Comparison of ENCODE assay signal across 8 mouse cellular contexts in genomic region chr5:31095711-31096480, GRCm38 (mm10). TPM values are rescaled to one million over a fixed set of nuclear protein-coding genes. Genes with fewer than 3 reads are reported as not detected.
A peak's percentile ranks its signal among the peaks of the same experiment; 100 is the strongest.
DNase-seq lines count a peak whose midpoint lies in the region; ATAC-seq and TF ChIP-seq lines count a peak whose summit lies in the region.
"Had no signal": no experiment of that assay in that cellular context is flagged by ENCODE, and none has a peak within 500 bp of the region (broad histone marks: within the 10 kb centered on the region; RNA-seq: fewer than 3 reads in every experiment).

No protein-coding gene starts in this region.

- WGBS in midbrain, embryonic 10.5 days = 27% methylated on average over 11 of the region's 11 CpGs
- 18% methylated on average over 11 of the region's 11 CpGs for WGBS in midbrain, embryonic 16.5 days
- 23% methylated on average over 11 of the region's 11 CpGs for WGBS in forebrain, embryonic 12.5 days
- 34% methylated on average over 11 of the region's 11 CpGs for WGBS in intestine, postnatal 0 days
- 33% methylated on average over 11 of the region's 11 CpGs for WGBS in small intestine, adult 2 months

- H3K9ac ChIP-seq in midbrain, embryonic 16.5 days (ENCODE audit: low read depth, low read length) = no peak overlapping the region
- H3K9ac ChIP-seq in forebrain, embryonic 12.5 days = no peak overlapping the region
- H3K9ac ChIP-seq in intestine, postnatal 0 days (ENCODE audit: low read depth, low read length) = no peak overlapping the region

- peak overlapping the region; percentile 40 for H3K4me3 ChIP-seq in midbrain, embryonic 10.5 days
- H3K4me3 ChIP-seq in midbrain, embryonic 16.5 days (ENCODE audit: low read depth, low read length) = no peak overlapping the region
- H3K4me3 ChIP-seq in forebrain, embryonic 12.5 days (replicated peaks) = peak overlapping the region; percentile 27; the same call in 1 of the 2 replicates
- peak overlapping the region; percentile 47 for H3K4me3 ChIP-seq in intestine, postnatal 0 days (ENCODE audit: low read depth, low read length)
- H3K4me3 ChIP-seq in small intestine, adult 2 months (ENCODE audit: low read depth, low read length) = peak overlapping the region; percentile 47

- no peaks in the 10 kb centered on the region for H3K36me3 ChIP-seq in midbrain, embryonic 10.5 days
- H3K36me3 ChIP-seq in midbrain, embryonic 16.5 days (ENCODE audit: control insufficient read depth, insufficient read depth, low read length) = no peaks in the 10 kb centered on the region
- H3K36me3 ChIP-seq in forebrain, embryonic 12.5 days (replicated peaks) = no peaks in the 10 kb centered on the region
- H3K36me3 ChIP-seq in intestine, postnatal 0 days (ENCODE audit: control insufficient read depth, insufficient read depth) = no peaks in the 10 kb centered on the region
- H3K36me3 ChIP-seq in small intestine, adult 2 months (ENCODE audit: control insufficient read depth, insufficient read depth, low read length) = no peaks in the 10 kb centered on the region

- H3K4me1 ChIP-seq in midbrain, embryonic 10.5 days = peaks cover 40% of the 10 kb centered on the region
- H3K4me1 ChIP-seq in midbrain, embryonic 16.5 days (ENCODE audit: control insufficient read depth, insufficient read depth, low read length) = peaks cover 29% of the 10 kb centered on the region
- H3K4me1 ChIP-seq in forebrain, embryonic 12.5 days = peaks cover 35% of the 10 kb centered on the region
- peaks cover 3% of the 10 kb centered on the region; the same call in 1 of the 2 replicates for H3K4me1 ChIP-seq in intestine, postnatal 0 days (replicated peaks; ENCODE audit: control insufficient read depth, insufficient read depth, low read length)
- peaks cover 16% of the 10 kb centered on the region for H3K4me1 ChIP-seq in small intestine, adult 2 months (ENCODE audit: control insufficient read depth, insufficient read depth, insufficient read length, low read length)

- TF ChIP-seq POLR2A in small intestine, adult 2 months (IDR thresholded peaks at IDR 0.05; ENCODE audit: low read depth, low read length) = no peak

- no peak overlapping the region for H3K4me2 ChIP-seq in midbrain, embryonic 16.5 days (ENCODE audit: low read length)
- no peak overlapping the region for H3K4me2 ChIP-seq in forebrain, embryonic 12.5 days
- H3K4me2 ChIP-seq in intestine, postnatal 0 days (replicated peaks; ENCODE audit: low read depth) = peak overlapping the region; percentile 79

- no peak for ATAC-seq in midbrain, embryonic 16.5 days
- no peak for ATAC-seq in forebrain, embryonic 12.5 days (ENCODE audit: low FRiP score)
- ATAC-seq in intestine, postnatal 0 days = no peak

- no peak overlapping the region for H3K27ac ChIP-seq in midbrain, embryonic 10.5 days (replicated peaks)
- no peak overlapping the region for H3K27ac ChIP-seq in midbrain, embryonic 16.5 days (ENCODE audit: low read length)
- H3K27ac ChIP-seq in forebrain, embryonic 12.5 days = no peak overlapping the region
- no peak overlapping the region for H3K27ac ChIP-seq in intestine, postnatal 0 days (ENCODE audit: low read depth, low read length)
- H3K27ac ChIP-seq in small intestine, adult 2 months (ENCODE audit: insufficient read depth, low read depth, low read length) = no peak overlapping the region

- DNase-seq in midbrain, embryonic 10.5 days (ENCODE audit: low spot score) = no peak
- no peak for DNase-seq in layer of hippocampus, postnatal 14 days (ENCODE audit: low spot score in 2 of 2)
- no peak for DNase-seq in thymus, postnatal 25 days

- peaks cover 78% of the 10 kb centered on the region for H3K27me3 ChIP-seq in midbrain, embryonic 10.5 days (ENCODE audit: low read depth, poor library complexity, severe bottlenecking)
- H3K27me3 ChIP-seq in midbrain, embryonic 16.5 days (ENCODE audit: control insufficient read depth, insufficient read depth, low read depth, low read length) = peaks cover 51% of the 10 kb centered on the region
- peaks cover 82% of the 10 kb centered on the region for H3K27me3 ChIP-seq in forebrain, embryonic 12.5 days
- peaks cover 65% of the 10 kb centered on the region for H3K27me3 ChIP-seq in intestine, postnatal 0 days (replicated peaks; ENCODE audit: control insufficient read depth, insufficient read depth, low read length)
- peaks cover 51% of the 10 kb centered on the region for H3K27me3 ChIP-seq in small intestine, adult 2 months (ENCODE audit: control insufficient read depth, insufficient read depth, low read length)

- TF ChIP-seq CTCF in intestine, postnatal 0 days (IDR thresholded peaks at IDR 0.05; ENCODE audit: low read depth) = no peak
- TF ChIP-seq CTCF in small intestine, adult 2 months (IDR thresholded peaks at IDR 0.05; ENCODE audit: extremely low read depth, insufficient read length, insufficient replicate concordance, low read depth, low read length) = no peak

- H3K9me3 ChIP-seq in midbrain, embryonic 10.5 days (replicated peaks) = no peaks in the 10 kb centered on the region
- no peaks in the 10 kb centered on the region for H3K9me3 ChIP-seq in midbrain, embryonic 16.5 days (replicated peaks; ENCODE audit: control insufficient read depth, low read length, poor library complexity, severe bottlenecking)
- H3K9me3 ChIP-seq in forebrain, embryonic 12.5 days = no peaks in the 10 kb centered on the region
- H3K9me3 ChIP-seq in intestine, postnatal 0 days (ENCODE audit: control insufficient read depth) = no peaks in the 10 kb centered on the region

RNA-seq across cellular contexts. Expression of gene Dnajc5g, which starts 10.2 kb away (rescaled TPM):
- polyA plus RNA-seq in midbrain, embryonic 10.5 days (2016; fragmentation: Nextera tagmentation; extraction: Ambion mirVana) = not detected in 2 replicates
- not detected in 2 replicates for polyA plus RNA-seq in midbrain, embryonic 16.5 days (2015; fragmentation: Nextera tagmentation; extraction: Ambion mirVana)
- not detected in 2 replicates for polyA plus RNA-seq in forebrain, embryonic 12.5 days (2016; fragmentation: Nextera tagmentation; extraction: Ambion mirVana)
- not detected in 2 replicates for polyA plus RNA-seq in intestine, postnatal 0 days (2015; fragmentation: Nextera tagmentation; extraction: Ambion mirVana)
- not detected in 2 replicates for polyA plus RNA-seq in small intestine, adult 2 months (2012; rRNA removed)
- not detected for total RNA-seq in layer of hippocampus, postnatal 14 days (2021)
- total RNA-seq: adrenal gland, postnatal 10 days had no signal

RNA-seq across cellular contexts. Expression of gene Slc30a3, which starts 12.1 kb away (rescaled TPM):
- 1.5 and 7.1 TPM in 2 replicates for polyA plus RNA-seq in midbrain, embryonic 10.5 days (2016; fragmentation: Nextera tagmentation; extraction: Ambion mirVana)
- polyA plus RNA-seq in midbrain, embryonic 16.5 days (2015; fragmentation: Nextera tagmentation; extraction: Ambion mirVana) = 15.6 and 18.0 TPM in 2 replicates
- polyA plus RNA-seq in forebrain, embryonic 12.5 days (2016; fragmentation: Nextera tagmentation; extraction: Ambion mirVana) = 2.3 and 2.9 TPM in 2 replicates
- polyA plus RNA-seq in intestine, postnatal 0 days (2015; fragmentation: Nextera tagmentation; extraction: Ambion mirVana) = 0.10 TPM in 1 of 2 replicates, not detected in the other
- polyA plus RNA-seq in small intestine, adult 2 months (2012; rRNA removed) = 0.15 and 0.17 TPM in 2 replicates
- 10 to 100 TPM; 56.9 to 61.1 TPM for total RNA-seq in layer of hippocampus, postnatal 14 days (2021)

RNA-seq across cellular contexts. Expression of gene Trim54, which starts 20.6 kb away (rescaled TPM):
- polyA plus RNA-seq in midbrain, embryonic 10.5 days (2016; fragmentation: Nextera tagmentation; extraction: Ambion mirVana) = not detected in 2 replicates
- not detected in 2 replicates for polyA plus RNA-seq in midbrain, embryonic 16.5 days (2015; fragmentation: Nextera tagmentation; extraction: Ambion mirVana)
- polyA plus RNA-seq in forebrain, embryonic 12.5 days (2016; fragmentation: Nextera tagmentation; extraction: Ambion mirVana) = not detected in 2 replicates
- polyA plus RNA-seq in intestine, postnatal 0 days (2015; fragmentation: Nextera tagmentation; extraction: Ambion mirVana) = not detected in 2 replicates
- polyA plus RNA-seq in small intestine, adult 2 months (2012; rRNA removed) = not detected in 2 replicates
- not detected for total RNA-seq in layer of hippocampus, postnatal 14 days (2021)

RNA-seq across cellular contexts. Expression of gene Cad, which starts 41.3 kb away (rescaled TPM):
- 52.4 and 53.3 TPM in 2 replicates for polyA plus RNA-seq in midbrain, embryonic 10.5 days (2016; fragmentation: Nextera tagmentation; extraction: Ambion mirVana)
- 14.5 and 14.8 TPM in 2 replicates for polyA plus RNA-seq in midbrain, embryonic 16.5 days (2015; fragmentation: Nextera tagmentation; extraction: Ambion mirVana)
- polyA plus RNA-seq in forebrain, embryonic 12.5 days (2016; fragmentation: Nextera tagmentation; extraction: Ambion mirVana) = 45.4 and 54.1 TPM in 2 replicates
- 3.2 and 3.7 TPM in 2 replicates for polyA plus RNA-seq in intestine, postnatal 0 days (2015; fragmentation: Nextera tagmentation; extraction: Ambion mirVana)
- 15.4 and 17.5 TPM in 2 replicates for polyA plus RNA-seq in small intestine, adult 2 months (2012; rRNA removed)
- 10 to 100 TPM; 15.6 to 17.5 TPM for total RNA-seq in layer of hippocampus, postnatal 14 days (2021)

RNA-seq across cellular contexts. Expression of gene Ucn, which starts 42.7 kb away (rescaled TPM):
- not detected in 2 replicates for polyA plus RNA-seq in midbrain, embryonic 10.5 days (2016; fragmentation: Nextera tagmentation; extraction: Ambion mirVana)
- polyA plus RNA-seq in midbrain, embryonic 16.5 days (2015; fragmentation: Nextera tagmentation; extraction: Ambion mirVana) = not detected in 2 replicates
- not detected in 2 replicates for polyA plus RNA-seq in forebrain, embryonic 12.5 days (2016; fragmentation: Nextera tagmentation; extraction: Ambion mirVana)
- not detected in 2 replicates for polyA plus RNA-seq in intestine, postnatal 0 days (2015; fragmentation: Nextera tagmentation; extraction: Ambion mirVana)
- polyA plus RNA-seq in small intestine, adult 2 months (2012; rRNA removed) = not detected in 2 replicates
- total RNA-seq in layer of hippocampus, postnatal 14 days (2021) = not detected
- total RNA-seq: adrenal gland, postnatal 10 days had no signal
